Mouse (Mus musculus) kidney, postnatal 14 days (tissue): ENCODE data around the gene Stx8.
A peak's percentile ranks its signal among the peaks of the same experiment; 100 is the strongest.

ENCODE experiments used
- DNase-seq: peaks from one replicate; pipeline ENCODE4 v3.0.0; 2022; ENCODE audit warnings: mixed read lengths

The Stx8 gene

DNA sequence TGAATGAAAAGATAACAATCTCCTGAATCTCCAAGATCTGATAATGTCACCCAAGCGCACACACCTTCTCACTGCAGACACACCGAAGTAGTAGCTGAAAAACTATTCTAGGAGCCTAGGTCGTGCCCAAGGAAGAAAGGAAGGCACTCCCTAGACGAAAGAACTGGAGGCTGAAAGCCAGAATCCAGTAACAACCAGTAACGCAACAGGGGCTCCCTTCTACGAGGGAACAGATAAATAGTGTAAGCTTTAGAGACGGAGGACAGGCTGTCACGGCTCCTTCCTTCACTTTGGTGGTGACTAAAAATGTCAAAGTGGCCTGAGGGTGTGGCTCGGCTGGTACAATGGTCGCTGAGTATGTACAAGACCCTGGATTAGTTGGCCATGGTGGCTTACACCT lies 236.6 kb downstream of the Stx8 start:
- DNase-seq: no peak

DNA sequence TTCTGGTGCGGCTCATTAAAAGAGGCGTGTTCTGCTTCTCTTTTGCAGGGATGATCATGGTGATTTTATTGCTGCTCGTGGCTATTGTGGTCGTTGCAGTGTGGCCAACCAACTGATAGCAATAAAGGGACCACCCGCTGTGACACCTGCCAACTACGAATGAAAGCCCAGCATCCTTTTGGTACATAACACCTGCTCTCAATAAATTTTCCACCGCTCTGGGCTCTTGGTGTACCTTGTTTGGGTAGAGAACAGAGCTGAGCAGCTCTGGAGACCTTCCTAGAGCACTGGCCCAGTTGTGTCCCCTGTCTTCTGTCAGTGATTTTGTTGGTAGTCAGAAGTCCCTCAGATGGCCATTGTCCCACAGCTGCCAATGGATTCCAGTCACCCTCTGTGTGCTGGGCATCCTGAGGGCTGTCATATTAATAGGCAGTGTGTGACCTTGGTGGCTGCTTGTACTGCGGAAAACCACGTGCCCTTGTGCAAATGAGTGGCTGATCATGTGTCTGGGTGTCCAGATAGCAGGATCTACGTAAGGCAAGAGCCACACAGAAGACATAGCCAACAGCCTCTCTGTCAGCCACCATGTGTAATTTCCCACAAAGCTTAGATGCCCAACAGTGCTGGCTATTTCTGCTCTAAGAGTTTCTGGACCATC lies 237.8 kb downstream of the Stx8 start:
- no peak for DNase-seq

GRCm38 (mm10) chr11:68204407-68204806 lies 238.4 kb downstream of the Stx8 start:
- DNase-seq: no peak

DNA sequence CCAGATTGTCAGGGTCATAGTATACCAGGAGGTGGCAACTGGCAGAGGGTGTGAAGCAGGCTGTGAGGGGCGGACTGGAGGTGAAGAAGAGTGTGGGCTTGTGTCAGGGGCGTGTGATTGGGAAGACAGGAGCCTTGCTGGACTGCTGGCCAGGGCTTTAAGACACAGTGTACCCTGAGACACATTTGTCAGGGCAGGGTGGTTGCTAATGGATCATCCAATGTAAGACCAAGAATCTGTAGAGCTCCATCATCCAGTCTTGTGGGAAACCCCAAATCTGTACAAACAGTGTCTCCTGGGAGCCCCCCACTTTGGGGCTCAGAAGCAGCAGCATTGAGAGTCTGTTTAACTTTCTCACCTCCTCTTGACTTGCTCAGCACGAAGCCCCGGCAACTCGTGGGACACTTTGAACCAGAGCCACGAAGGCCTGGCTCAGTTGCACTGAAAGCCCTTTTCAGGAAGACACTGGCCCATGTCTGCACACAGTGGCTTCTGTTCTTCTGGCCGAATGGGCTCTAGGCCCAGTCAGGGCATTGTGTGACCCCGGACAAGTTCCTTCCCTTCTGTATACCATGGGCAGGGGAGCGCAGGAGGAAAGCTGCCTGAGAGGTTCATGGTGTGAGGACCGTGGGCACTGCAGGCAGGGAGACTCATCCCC lies 239.7 kb downstream of the Stx8 start:
- DNase-seq: no peak

DNA sequence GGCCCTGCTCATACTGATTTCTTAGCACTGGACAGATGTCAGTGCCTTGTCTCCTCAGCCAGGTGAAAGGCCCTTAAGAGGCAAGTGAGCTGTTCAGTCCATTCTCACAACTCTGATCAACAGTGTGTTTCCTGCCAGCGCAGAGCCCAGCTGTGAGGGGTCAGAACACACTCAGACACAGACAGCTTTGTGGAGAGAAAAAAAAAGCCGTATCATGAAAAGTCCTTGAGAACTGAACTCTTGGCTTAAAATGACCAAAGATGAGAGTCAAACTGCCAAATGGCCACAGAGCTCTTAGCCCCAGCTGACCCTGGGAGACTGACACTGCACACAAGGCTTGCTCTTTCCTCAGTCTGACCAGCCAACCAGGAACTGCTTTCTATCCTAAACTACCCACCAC lies 242.0 kb downstream of the Stx8 start:
- DNase-seq: no peak

GRCm38 (mm10) chr11:68208582-68208981 lies 242.6 kb downstream of the Stx8 start:
- DNase-seq: no peak

GRCm38 (mm10) chr11:68209506-68209905 lies 243.5 kb downstream of the Stx8 start:
- DNase-seq: no peak

- DNase-seq: no peak
Observed at GRCm38 (mm10) chr11:68210714-68211113, 244.7 kb downstream of the Stx8 start.

DNA sequence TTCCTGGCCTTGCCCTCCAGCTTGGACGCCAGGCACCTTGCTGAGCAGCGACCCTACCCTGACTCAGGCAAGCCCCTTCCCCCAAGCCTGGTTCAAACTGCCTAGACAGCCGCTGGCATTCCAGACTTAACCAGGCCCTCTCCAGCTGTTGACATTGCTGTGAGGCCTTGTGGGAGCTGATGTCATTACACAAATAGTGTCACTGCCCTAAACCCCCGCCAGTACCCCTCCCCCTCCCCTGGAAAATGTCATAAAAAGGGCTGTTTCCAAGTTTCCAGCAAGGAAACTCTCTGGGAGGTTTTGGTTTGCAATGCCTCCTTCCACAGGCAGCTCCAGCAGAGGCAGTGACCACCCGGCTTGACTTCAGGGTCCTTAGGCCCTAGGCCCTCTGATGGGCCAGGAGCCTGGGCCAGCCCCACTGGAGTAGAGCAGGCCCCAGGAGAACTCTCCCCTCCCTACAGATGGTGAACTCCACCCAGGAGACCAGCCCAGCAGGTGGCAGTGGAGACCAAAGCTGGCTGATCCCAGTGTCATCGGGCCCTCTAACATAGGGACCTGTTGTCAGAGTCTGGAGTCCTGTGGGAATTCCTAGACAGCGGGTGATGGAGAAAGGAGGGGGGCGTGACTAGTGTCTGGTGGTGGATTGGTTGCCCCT lies 246.1 kb downstream of the Stx8 start:
- peak; percentile 65 for DNase-seq

DNA sequence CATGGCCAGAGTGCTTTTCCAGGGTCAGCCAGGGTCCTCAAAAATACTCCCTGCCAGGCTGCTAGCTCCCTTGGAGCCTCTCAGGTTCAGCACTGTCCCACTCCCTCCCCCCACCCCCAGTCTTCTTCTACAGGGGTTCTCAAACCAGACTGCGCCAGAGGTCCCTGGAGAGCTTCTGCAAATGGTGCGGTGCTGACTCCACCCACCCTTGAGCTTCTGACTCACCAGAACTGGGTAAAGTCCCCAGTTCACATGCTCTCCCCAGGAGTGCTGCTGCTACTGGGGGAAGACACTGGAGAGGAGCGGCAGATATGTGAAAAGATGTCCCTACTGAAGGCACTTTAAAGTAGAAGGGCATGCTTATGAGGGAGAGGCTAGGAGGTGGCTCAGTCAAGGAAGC lies 247.9 kb downstream of the Stx8 start:
- DNase-seq: peak; percentile 48

DNA sequence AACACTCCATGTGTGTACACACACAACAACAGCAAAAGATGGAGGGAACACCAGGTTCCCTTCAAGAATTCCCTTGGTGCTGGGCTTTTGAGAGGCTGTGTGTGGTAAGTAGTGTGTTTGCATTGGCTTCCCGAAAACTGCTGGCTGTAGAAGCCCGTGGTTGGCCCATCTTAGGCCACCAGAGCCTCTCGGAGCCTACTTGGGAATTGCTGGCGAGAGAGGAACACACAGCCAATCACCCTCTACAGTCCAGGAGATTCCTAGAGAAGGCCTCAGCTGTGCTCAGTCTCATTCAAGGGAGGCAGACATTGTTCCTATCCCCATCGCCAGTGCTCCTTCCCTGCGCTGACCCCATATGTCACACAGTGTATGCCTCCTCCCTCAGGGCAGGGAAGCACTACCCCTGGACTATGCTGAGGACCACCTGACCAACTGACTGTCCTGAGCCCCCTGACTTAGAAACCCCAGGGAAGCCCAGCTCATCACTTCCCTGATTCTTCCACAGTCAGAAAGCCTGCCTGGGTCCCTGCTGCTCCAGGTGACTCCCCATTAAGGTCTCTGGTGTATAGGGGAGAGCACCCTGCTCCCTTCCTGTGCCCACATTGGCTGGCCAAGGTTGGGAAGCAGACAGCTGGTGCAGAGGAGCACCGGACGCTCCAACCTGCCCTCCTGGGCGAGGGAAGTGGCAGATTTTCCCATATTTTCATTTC lies 248.7 kb downstream of the Stx8 start:
- no peak for DNase-seq

DNA sequence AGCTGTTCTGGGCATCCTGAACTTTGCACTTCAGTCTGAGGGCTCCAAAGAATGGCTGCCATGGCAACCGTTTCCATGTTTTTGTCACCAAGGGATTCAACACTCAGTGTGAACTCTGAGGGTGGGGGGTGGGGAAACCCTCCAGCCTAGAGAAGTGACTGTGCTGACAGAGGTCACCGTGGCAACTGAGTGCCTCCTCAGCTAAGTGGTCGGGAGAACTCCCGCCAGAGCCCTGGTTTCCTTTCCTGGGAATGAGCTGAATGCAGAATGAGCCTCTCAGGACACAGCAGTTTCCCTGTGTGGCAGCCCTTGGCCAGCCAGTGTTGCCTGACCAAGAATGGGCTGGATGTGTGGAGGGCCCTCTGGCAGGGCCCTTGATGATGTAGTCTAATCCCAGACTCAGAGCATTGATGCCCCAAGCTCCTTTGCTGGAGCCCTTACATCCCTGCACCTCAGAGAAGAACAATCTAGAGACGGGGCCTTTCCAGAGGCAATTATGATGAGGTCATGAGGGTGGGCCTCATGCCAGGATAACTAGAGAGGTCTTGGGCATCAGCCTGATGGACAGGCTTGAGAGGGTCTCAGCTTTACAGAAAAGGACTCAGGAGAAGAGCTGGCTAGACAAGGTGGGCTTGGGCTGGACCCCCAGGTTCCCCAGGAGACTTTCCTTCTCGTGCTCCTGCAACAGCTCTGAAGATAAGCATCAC lies 249.4 kb downstream of the Stx8 start:
- DNase-seq: peak; percentile 57

GRCm38 (mm10) chr11:68216041-68216440 lies 250.0 kb downstream of the Stx8 start:
- DNase-seq: no peak

- DNase-seq: no peak
Observed at GRCm38 (mm10) chr11:68220733-68221132, 254.7 kb downstream of the Stx8 start.

GRCm38 (mm10) chr11:68222209-68222608 lies 256.2 kb downstream of the Stx8 start:
- DNase-seq: no peak

DNA sequence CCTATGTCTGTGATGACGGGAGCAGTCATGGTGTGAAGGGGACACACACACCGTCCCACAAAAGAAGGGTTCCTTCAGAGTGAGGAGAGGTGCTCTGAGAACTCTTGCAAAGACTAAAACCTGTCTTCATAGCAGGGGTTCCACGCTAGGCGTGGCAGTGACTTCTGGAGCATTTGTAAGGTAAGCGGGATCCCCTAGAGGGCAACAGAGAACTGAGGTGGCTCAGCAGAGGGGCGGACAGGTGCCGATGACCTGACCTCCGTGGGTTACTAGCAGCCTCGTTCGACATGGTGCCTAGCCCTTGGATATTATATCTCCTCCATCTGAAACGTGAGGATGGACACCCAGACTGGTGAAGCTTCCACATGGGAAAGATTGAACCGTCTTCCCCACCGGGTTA lies 257.1 kb downstream of the Stx8 start:
- DNase-seq: no peak

- DNase-seq: no peak
Observed at GRCm38 (mm10) chr11:68226654-68227057, 260.7 kb downstream of the Stx8 start.

DNA sequence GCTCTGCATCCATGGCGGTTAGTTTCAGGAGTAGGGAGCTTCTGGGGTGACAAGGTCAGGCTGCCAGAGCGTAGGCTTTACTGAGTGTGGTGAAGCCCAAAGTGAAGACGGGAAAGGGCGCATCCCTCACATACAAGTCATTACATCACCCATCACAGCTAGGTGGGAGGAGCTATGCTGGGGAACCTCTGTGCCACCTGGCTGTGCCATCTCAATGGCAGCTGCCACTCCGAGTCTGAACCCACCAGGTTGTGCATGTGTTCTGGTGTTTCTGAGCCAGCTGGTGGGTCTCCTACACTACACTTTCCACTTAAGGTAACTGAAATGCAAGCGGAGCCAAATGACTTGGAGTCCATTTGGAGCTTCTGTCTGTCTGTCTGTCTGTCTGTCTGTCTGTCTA lies 261.8 kb downstream of the Stx8 start:
- DNase-seq: no peak

GRCm38 (mm10) chr11:68228941-68229665 lies 263.1 kb downstream of the Stx8 start:
- DNase-seq: no peak

- DNase-seq: no peak
Observed at GRCm38 (mm10) chr11:68231558-68231957, 265.6 kb downstream of the Stx8 start.

DNA sequence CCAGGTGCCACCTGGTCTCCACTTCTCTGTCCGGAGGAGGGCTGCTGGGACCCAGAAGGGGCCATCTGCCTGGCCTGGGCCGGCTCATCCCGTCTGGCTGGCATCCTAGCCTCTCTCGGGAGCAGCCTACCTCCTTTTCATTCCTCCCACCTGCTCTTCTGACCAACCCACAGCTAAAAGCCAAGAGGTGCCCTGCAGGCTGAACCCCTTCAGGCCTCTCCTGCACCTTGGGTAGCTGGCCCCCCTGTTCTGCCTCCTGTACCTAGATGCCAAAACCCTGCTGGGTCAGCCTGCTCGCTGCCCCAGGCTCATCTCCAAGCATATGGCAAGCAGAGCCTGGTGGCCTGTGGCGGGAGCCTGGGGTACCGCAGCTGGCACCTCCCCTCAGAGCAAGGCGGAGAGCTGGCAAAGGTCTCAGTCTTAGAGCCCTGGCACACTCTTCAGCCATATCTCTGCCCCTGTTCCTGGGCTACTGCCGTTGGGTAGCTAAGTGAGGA lies 267.5 kb downstream of the Stx8 start:
- no peak for DNase-seq

DNA sequence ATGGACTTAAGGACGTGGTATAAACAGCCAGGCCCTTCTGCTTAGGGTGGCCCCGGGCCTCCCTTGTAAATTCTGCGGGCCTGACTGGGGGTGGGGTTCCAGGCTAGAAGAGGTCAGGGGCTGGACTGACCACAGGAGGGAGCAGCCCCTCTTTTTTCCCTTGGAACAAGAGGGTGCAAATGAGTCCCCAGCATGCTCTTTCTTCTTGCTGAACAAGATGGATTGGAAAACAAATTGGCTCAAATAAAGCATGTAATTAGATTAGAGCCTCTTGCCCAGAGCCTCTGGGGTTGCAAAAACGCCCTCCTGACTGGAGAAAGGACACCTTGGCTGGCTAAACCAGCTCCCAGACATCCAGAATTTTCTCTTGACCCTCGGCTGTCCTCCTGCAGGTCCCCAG lies 273.8 kb downstream of the Stx8 start:
- DNase-seq: no peak
